8 mouse cellular contexts compared by ENCODE assay signal in the genomic region with DNA sequence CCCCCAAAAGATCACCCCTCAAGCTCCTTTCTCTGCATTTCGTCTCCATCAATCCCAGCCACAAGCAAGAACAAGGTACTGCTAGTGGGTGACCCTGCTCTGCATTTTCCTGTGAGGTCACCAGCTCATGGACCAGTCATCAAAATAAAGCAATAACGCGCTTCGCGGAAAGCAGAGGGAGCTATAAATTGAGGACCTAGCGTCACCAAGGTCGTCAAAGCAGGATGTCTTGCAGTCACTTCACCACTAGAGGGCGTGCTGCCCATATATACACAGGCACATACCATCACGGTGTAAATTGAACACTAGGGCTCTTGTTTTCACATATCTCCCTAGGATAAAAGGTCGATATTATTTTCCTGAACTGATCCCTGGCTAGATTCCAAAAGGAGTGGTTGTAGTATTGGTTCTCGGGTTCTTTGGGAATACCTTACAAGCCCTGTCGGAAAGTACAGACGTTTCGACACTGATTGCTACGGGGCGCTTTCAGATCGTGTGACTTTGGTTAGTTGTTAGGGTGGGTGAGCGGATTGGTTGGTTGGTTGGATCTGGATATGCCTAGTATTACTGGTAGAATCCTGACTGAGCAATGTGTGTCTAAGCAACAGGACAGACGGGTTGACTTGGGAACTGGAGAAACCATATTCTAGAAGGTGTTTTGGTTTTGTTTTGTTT.
DNase-seq lines count a peak whose midpoint lies in the region; ATAC-seq and TF ChIP-seq lines count a peak whose summit lies in the region.

No protein-coding gene starts in this region.

- TF ChIP-seq RAD21 in CH12.LX (IDR thresholded peaks at IDR 0.05; ENCODE audit: low read depth, low read length) = peak; percentile 74

- no peaks in the 10 kb centered on the region for H3K79me2 ChIP-seq in CH12.LX (replicated peaks; ENCODE audit: control insufficient read depth, extremely low read depth, insufficient read depth, poor library complexity, severe bottlenecking)

- TF ChIP-seq EP300 in CH12.LX (IDR thresholded peaks at IDR 0.05; ENCODE audit: low read length) = no peak

- peaks cover 0 to 4% of the 10 kb centered on the region in 2 experiments; a peak in 1 of 4 replicates for H3K4me1 ChIP-seq in CH12.LX (ENCODE audit: control insufficient read depth in 1 of 2, insufficient read depth in 2 of 2)
- H3K4me1 ChIP-seq in heart, embryonic 16.5 days (ENCODE audit: control insufficient read depth, insufficient read depth, low read length) = no peaks in the 10 kb centered on the region
- peaks cover 3% of the 10 kb centered on the region for H3K4me1 ChIP-seq in liver, embryonic 13.5 days (replicated peaks)

- H3K9ac ChIP-seq in CH12.LX (ENCODE audit: insufficient read depth, low read depth) = no peak overlapping the region
- no peak overlapping the region for H3K9ac ChIP-seq in heart, embryonic 16.5 days (ENCODE audit: low read length)
- H3K9ac ChIP-seq in liver, embryonic 13.5 days = no peak overlapping the region

- H3K4me3 ChIP-seq in CH12.LX (replicated peaks in 1 of 3; ENCODE audit: low read depth in 2 of 3, low read length in 2 of 3, poor library complexity in 1 of 3) = no peak overlapping the region
- H3K4me3 ChIP-seq in heart, embryonic 16.5 days (ENCODE audit: low read length) = peak overlapping the region; percentile 13; the same call in 1 of the 2 replicates
- no peak overlapping the region for H3K4me3 ChIP-seq in liver, embryonic 13.5 days (replicated peaks)

- TF ChIP-seq CTCF in CH12.LX (conservative IDR thresholded peaks at IDR 0.05 in 1 of 2, IDR thresholded peaks at IDR 0.05 in 1 of 2; ENCODE audit: low read depth in 2 of 2, low read length in 2 of 2) = peak; percentile 85 to 95

- no peak for TF ChIP-seq POLR2A in CH12.LX (IDR thresholded peaks at IDR 0.05; ENCODE audit: low read depth, low read length)

- in situ Hi-C loops in CH12.LX (cut with MboI; ENCODE audit: low pct_ligation_motif_present, low pct_unique_long_range_greater_than_20kb, low sequenced_read_pairs) = loop anchor here (25.0 kb wide), 3 partner anchors 246 to 496 kb away; a partner anchor contains a TSS

- no peaks in the 10 kb centered on the region for H3K9me3 ChIP-seq in CH12.LX (replicated peaks; ENCODE audit: low read length)
- no peaks in the 10 kb centered on the region for H3K9me3 ChIP-seq in heart, embryonic 16.5 days (replicated peaks; ENCODE audit: control insufficient read depth, low read length)
- H3K9me3 ChIP-seq in liver, embryonic 13.5 days (replicated peaks) = no peaks in the 10 kb centered on the region

- peak; percentile 95 for ATAC-seq in erythroblast, adult 5-6 weeks (replicated peaks; ENCODE audit: low FRiP score, poor library complexity, severe bottlenecking)
- 0 out of 2 replicates have a peak, but pooled peaks have one; percentile 60 for ATAC-seq in heart, embryonic 16.5 days (replicated peaks; ENCODE audit: extremely low read depth, insufficient read depth, low FRiP score)
- peak; percentile 77 for ATAC-seq in liver, embryonic 13.5 days (ENCODE audit: low read depth)

- no peak overlapping the region for H3K4me2 ChIP-seq in CH12.LX (ENCODE audit: insufficient read depth, low read depth, poor library complexity, severe bottlenecking)
- peak overlapping the region; percentile 45 for H3K4me2 ChIP-seq in heart, embryonic 16.5 days (ENCODE audit: low read depth, low read length)
- H3K4me2 ChIP-seq in liver, embryonic 13.5 days = peak overlapping the region; percentile 27; the same call in 1 of the 2 replicates

- WGBS in heart, embryonic 16.5 days = 42% methylated on average over 19 of the region's 19 CpGs
- WGBS in liver, embryonic 13.5 days (ENCODE audit: insufficient replicate concordance) = 43% methylated on average over 19 of the region's 19 CpGs

- DNase-seq in CH12.LX (ENCODE audit: extremely low read depth) = peak; percentile 71
- DNase-seq in brain, adult 2 months (ENCODE audit: low read depth, low spot score) = peak; percentile 83
- DNase-seq in kidney, postnatal 14 days = peak; percentile 81
- peak; percentile 60 for DNase-seq in liver, embryonic 13.5 days
- peak; percentile 62 for DNase-seq in neural tube, embryonic 10.5 days (ENCODE audit: extremely low spot score, low spot score)
- peak; percentile 51 for DNase-seq in telencephalon, adult 2 months (ENCODE audit: low read depth, low spot score)

- dilution Hi-C loops in CH12.LX (cut with MboI; ENCODE audit: extremely low pct_ligation_motif_present, extremely low pct_unique_long_range_greater_than_20kb, low sequenced_read_pairs) = no loop called here

- peaks cover 20 to 60% of the 10 kb centered on the region in 2 experiments for H3K36me3 ChIP-seq in CH12.LX (replicated peaks in 1 of 2; ENCODE audit: control insufficient read depth in 1 of 2, insufficient read depth in 1 of 2, low read length in 1 of 2)
- peaks cover 2% of the 10 kb centered on the region; the same call in 1 of the 2 replicates for H3K36me3 ChIP-seq in heart, embryonic 16.5 days (ENCODE audit: control insufficient read depth, insufficient read depth)
- H3K36me3 ChIP-seq in liver, embryonic 13.5 days = no peaks in the 10 kb centered on the region

- no peaks in the 10 kb centered on the region for H3K27me3 ChIP-seq in CH12.LX (replicated peaks)
- H3K27me3 ChIP-seq in heart, embryonic 16.5 days (ENCODE audit: control insufficient read depth, insufficient read depth, low read length) = no peaks in the 10 kb centered on the region
- H3K27me3 ChIP-seq in liver, embryonic 13.5 days = no peaks in the 10 kb centered on the region

- no peak overlapping the region for H3K27ac ChIP-seq in CH12.LX (ENCODE audit: insufficient read depth, low read depth)
- H3K27ac ChIP-seq in heart, embryonic 16.5 days (ENCODE audit: low read length) = no peak overlapping the region
- no peak overlapping the region for H3K27ac ChIP-seq in liver, embryonic 13.5 days

TF ChIP-seq in CH12.LX, 34 proteins besides CTCF, POLR2A, EP300 and RAD21:
- peak; percentile 72 for TF ChIP-seq SMC3 (IDR thresholded peaks at IDR 0.05; ENCODE audit: low read depth, low read length)
- TF ChIP-seq PAX5 (IDR thresholded peaks at IDR 0.05; ENCODE audit: low read length) = no peak
- TF ChIP-seq TBP (conservative IDR thresholded peaks at IDR 0.05; ENCODE audit: low read depth, low read length) = no peak
- TF ChIP-seq ZNF384 (IDR thresholded peaks at IDR 0.05; ENCODE audit: low read depth, low read length) = no peak
- no peak for TF ChIP-seq CHD1 (IDR thresholded peaks at IDR 0.05; ENCODE audit: low read depth, low read length)
TF ChIP-seq in CH12.LX: peak in this region for 1.
